Mouse (Mus musculus) olfactory bulb, adult 2 months (tissue): ENCODE measurements around the gene Olfr469. TPM values are rescaled to one million over a fixed set of nuclear protein-coding genes. Genes with fewer than 3 reads are reported as not detected.

Experiments
- H3K27ac ChIP-seq: fragments of 200-500 bp; 2 replicates; pipeline ENCODE4 v1.5.1; 2012; ENCODE audit warnings: low read depth, low read length; ENCODE audit not compliant: insufficient read depth
- H3K4me1 ChIP-seq: fragments of 200-500 bp; 2 replicates; pipeline ENCODE4 v1.6.1; 2012; ENCODE audit warnings: low read length; ENCODE audit not compliant: control insufficient read depth, insufficient read depth
- H3K4me3 ChIP-seq: fragments of 200-500 bp; 2 replicates; pipeline ENCODE4 v1.5.1; 2012; ENCODE audit warnings: mild to moderate bottlenecking, low read depth, low read length, moderate library complexity; ENCODE audit not compliant: insufficient read depth
- CTCF ChIP-seq: fragments of 200-500 bp; IDR thresholded peaks from 2 replicates; pipeline ENCODE4 v1.5.1; 2012; ENCODE audit warnings: low read depth, mild to moderate bottlenecking, low read length, moderate library complexity; ENCODE audit not compliant: insufficient read depth
- POLR2A ChIP-seq: fragments of 200-500 bp; IDR thresholded peaks from 2 replicates; pipeline ENCODE4 v1.6.1; 2012; ENCODE audit warnings: mild to moderate bottlenecking, low read depth, low read length, moderate library complexity; ENCODE audit not compliant: insufficient read depth
- WGBS: fragments of 180-500 bp; shearing (Covaris S2); methylation state at CpG from one replicate; pipeline ENCODE4 v1.1.7; 2018; 5-methylcytosine and 5-hydroxymethylcytosine counted together
- polyA plus RNA-seq: library from polyadenylated mRNA; stranded (reverse); fragments of >200 nt; gene quantifications from 2 replicates; pipeline ENCODE4 v1.2.4, GENCODE M21; 2012; ENCODE audit warnings: low replicate concordance; ENCODE audit not compliant: missing spikeins, insufficient read depth, insufficient read length

Olfr469 gene
- polyA plus RNA-seq, 1 experiment = not detected

- H3K4me1 ChIP-seq = no peaks in the 10 kb centered on the region
- no peak overlapping the region for H3K27ac ChIP-seq
- no peak for TF ChIP-seq POLR2A
- TF ChIP-seq CTCF = no peak
- 88% methylated on average over 1 of the region's 1 CpGs for WGBS
- H3K4me3 ChIP-seq = no peak overlapping the region
Observed at GRCm38 (mm10) chr7:107778216-107778615, 47.1 kb downstream of the Olfr469 start.

- Histone ChIP-seq H3K27ac (no peak overlapping the region), H3K4me3 (no peak overlapping the region), H3K4me1 (no peaks in the 10 kb centered on the region)
- TF ChIP-seq POLR2A (no peak), CTCF (no peak)
- WGBS = 52% methylated on average over 6 of the region's 6 CpGs
Observed at GRCm38 (mm10) chr7:107770812-107771211, 54.5 kb downstream of the Olfr469 start.

Other genes with a start within 250 kb of the Olfr469 start
- gene Ppfibp2, start 230.3 kb downstream of the Olfr469 start, polyA plus RNA-seq = not detected in 2 replicates
- gene 5330417H12Rik, start 200.4 kb downstream of the Olfr469 start, polyA plus RNA-seq = not detected in 2 replicates
- not detected in 2 replicates for gene Cyb5r2, start 67.5 kb downstream of the Olfr469 start, polyA plus RNA-seq
- gene Ovch2, start 24.3 kb downstream of the Olfr469 start, polyA plus RNA-seq = not detected in 2 replicates
- not detected in 2 replicates for gene Olfr467, start 13.3 kb downstream of the Olfr469 start, polyA plus RNA-seq
- gene Olfr470, start 21.9 kb upstream of the Olfr469 start, polyA plus RNA-seq = not detected in 2 replicates
- not detected in 2 replicates for gene Olfr472, start 72.4 kb upstream of the Olfr469 start, polyA plus RNA-seq
- not detected in 2 replicates for gene Olfr473, start 104.9 kb upstream of the Olfr469 start, polyA plus RNA-seq
- not detected in 2 replicates for gene Olfr474, start 129.1 kb upstream of the Olfr469 start, polyA plus RNA-seq
- gene Olfr476, start 139.3 kb upstream of the Olfr469 start, polyA plus RNA-seq = not detected in 2 replicates
- gene Olfr477, start 161.2 kb upstream of the Olfr469 start, polyA plus RNA-seq = not detected in 2 replicates
- gene Olfr478, start 208.4 kb upstream of the Olfr469 start, polyA plus RNA-seq = not detected in 2 replicates
- not detected in 2 replicates for gene Olfr479, start 225.2 kb upstream of the Olfr469 start, polyA plus RNA-seq
- not detected in 2 replicates for gene Olfr480, start 241.8 kb upstream of the Olfr469 start, polyA plus RNA-seq